Mouse (Mus musculus): ENCODE results near the gene Cntn3. TPM values are rescaled to one million over a fixed set of nuclear protein-coding genes. Genes with fewer than 3 reads are reported as not detected.

The Cntn3 gene
- polyA plus RNA-seq, 1 experiment from 2014 or later = 1.2 TPM

GRCm38 (mm10) chr6:102556497-102556896 lies 16.4 kb downstream of the Cntn3 start:
- peak overlapping the region; percentile 48 for H3K4me2 ChIP-seq
- H3K4me3 ChIP-seq = 0 out of 2 replicates have a peak overlapping the region, but pooled peaks have one; percentile 5
- H3K9me3 ChIP-seq (replicated peaks) = no peaks in the 10 kb centered on the region
- H3K9ac ChIP-seq = no peak overlapping the region
- WGBS (ENCODE audit: insufficient replicate concordance) = 13% methylated on average over 3 of the region's 3 CpGs
- H3K4me1 ChIP-seq = peaks cover 36% of the 10 kb centered on the region
- H3K27me3 ChIP-seq (replicated peaks) = no peaks in the 10 kb centered on the region
- H3K27ac ChIP-seq = peak overlapping the region; percentile 71
- ATAC-seq = peak; percentile 100
- H3K36me3 ChIP-seq = no peaks in the 10 kb centered on the region

GRCm38 (mm10) chr6:102555814-102556437 lies 17.0 kb downstream of the Cntn3 start:
- 46% methylated on average over 4 of the region's 4 CpGs for WGBS (ENCODE audit: insufficient replicate concordance)
- H3K9ac ChIP-seq = no peak overlapping the region
- H3K36me3 ChIP-seq = no peaks in the 10 kb centered on the region
- H3K9me3 ChIP-seq (replicated peaks) = no peaks in the 10 kb centered on the region
- no peak for ATAC-seq
- no peak overlapping the region for H3K4me3 ChIP-seq
- peak overlapping the region; percentile 48 for H3K4me2 ChIP-seq
- peaks cover 33% of the 10 kb centered on the region for H3K4me1 ChIP-seq
- peak overlapping the region; percentile 71; the same call in 1 of the 2 replicates for H3K27ac ChIP-seq
- H3K27me3 ChIP-seq (replicated peaks) = no peaks in the 10 kb centered on the region

DNA sequence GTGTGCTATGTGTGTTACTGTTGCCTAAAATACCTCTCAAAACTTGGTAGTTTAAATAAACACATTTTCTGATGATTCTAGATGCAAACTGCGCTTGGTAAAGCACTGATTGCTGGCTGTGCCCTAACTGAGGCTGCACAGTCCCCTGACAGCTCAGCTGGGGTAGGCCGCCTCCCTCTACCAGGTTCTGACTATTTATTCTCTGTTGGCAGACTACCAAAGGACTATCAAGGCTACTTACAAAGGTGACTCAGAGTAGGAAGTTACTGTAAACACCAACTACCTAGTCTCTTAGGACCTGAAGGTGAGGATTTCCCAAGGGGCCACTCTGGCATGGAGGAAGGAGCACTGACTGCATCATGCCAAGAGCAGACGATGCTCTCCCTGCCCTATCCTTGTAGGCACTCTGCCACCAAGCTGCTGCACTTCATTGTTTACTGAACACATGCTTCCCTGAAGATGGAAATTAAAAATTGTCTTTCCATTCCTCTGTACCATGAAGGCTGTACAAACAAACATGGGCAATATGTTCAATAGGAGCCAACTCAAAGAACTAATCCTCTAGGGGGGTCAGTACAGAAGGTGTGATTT lies 17.7 kb downstream of the Cntn3 start:
- Histone ChIP-seq H3K9me3 (replicated peaks) (no peaks in the 10 kb centered on the region), H3K4me3 (no peak overlapping the region), H3K4me1 (peaks cover 31% of the 10 kb centered on the region), H3K9ac (no peak overlapping the region), H3K4me2 (no peak overlapping the region), H3K36me3 (no peaks in the 10 kb centered on the region), H3K27me3 (replicated peaks) (no peaks in the 10 kb centered on the region), H3K27ac (peak overlapping the region; percentile 20; the same call in 1 of the 2 replicates)
- ATAC-seq = no peak
- 82% methylated on average over 3 of the region's 3 CpGs for WGBS (ENCODE audit: insufficient replicate concordance)

GRCm38 (mm10) chr6:102541633-102542412 lies 31.1 kb downstream of the Cntn3 start:
- H3K4me3 ChIP-seq = no peak overlapping the region
- H3K9ac ChIP-seq = no peak overlapping the region
- no peaks in the 10 kb centered on the region for H3K36me3 ChIP-seq
- 67% methylated on average over 7 of the region's 7 CpGs for WGBS (ENCODE audit: insufficient replicate concordance)
- no peaks in the 10 kb centered on the region for H3K9me3 ChIP-seq (replicated peaks)
- no peaks in the 10 kb centered on the region for H3K27me3 ChIP-seq (replicated peaks)
- H3K4me2 ChIP-seq = no peak overlapping the region
- H3K4me1 ChIP-seq = peaks cover 7% of the 10 kb centered on the region; the same call in 1 of the 2 replicates
- no peak for ATAC-seq
- H3K27ac ChIP-seq = no peak overlapping the region

GRCm38 (mm10) chr6:102535599-102535998 lies 37.3 kb downstream of the Cntn3 start:
- H3K4me3 ChIP-seq = no peak overlapping the region
- no peak overlapping the region for H3K9ac ChIP-seq
- H3K27ac ChIP-seq = no peak overlapping the region
- H3K27me3 ChIP-seq (replicated peaks) = no peaks in the 10 kb centered on the region
- no peaks in the 10 kb centered on the region for H3K9me3 ChIP-seq (replicated peaks)
- H3K4me1 ChIP-seq = peaks cover 25% of the 10 kb centered on the region
- WGBS (ENCODE audit: insufficient replicate concordance) = 34% methylated on average over 4 of the region's 4 CpGs
- peak; percentile 81 for ATAC-seq
- H3K36me3 ChIP-seq = no peaks in the 10 kb centered on the region
- H3K4me2 ChIP-seq = peak overlapping the region; percentile 8; the same call in 1 of the 2 replicates

DNA sequence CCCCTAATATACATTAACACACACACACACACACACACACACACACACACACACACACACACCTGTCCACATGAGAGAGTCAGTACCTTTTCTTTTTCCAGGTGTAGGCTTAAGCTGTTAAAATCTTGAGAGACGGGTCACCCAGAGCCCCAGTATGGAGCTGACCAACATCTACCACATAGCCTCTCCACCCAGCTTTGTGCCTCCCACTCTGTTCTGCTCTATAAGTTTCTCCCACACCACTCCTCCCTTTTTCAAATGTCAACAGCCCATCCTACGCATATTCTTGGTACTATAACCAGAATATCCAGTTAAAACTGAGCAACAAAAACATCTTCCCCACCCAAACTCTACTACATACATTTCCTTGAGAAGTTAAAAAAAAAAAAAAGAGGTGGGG lies 49.9 kb downstream of the Cntn3 start:
- Histone ChIP-seq H3K4me3 (no peak overlapping the region), H3K9ac (no peak overlapping the region), H3K36me3 (no peaks in the 10 kb centered on the region), H3K4me1 (no peaks in the 10 kb centered on the region), H3K27me3 (replicated peaks) (no peaks in the 10 kb centered on the region), H3K4me2 (no peak overlapping the region), H3K27ac (no peak overlapping the region), H3K9me3 (replicated peaks) (no peaks in the 10 kb centered on the region)
- ATAC-seq = no peak
- WGBS (ENCODE audit: insufficient replicate concordance) = 71% methylated on average over 2 of the region's 2 CpGs

DNA sequence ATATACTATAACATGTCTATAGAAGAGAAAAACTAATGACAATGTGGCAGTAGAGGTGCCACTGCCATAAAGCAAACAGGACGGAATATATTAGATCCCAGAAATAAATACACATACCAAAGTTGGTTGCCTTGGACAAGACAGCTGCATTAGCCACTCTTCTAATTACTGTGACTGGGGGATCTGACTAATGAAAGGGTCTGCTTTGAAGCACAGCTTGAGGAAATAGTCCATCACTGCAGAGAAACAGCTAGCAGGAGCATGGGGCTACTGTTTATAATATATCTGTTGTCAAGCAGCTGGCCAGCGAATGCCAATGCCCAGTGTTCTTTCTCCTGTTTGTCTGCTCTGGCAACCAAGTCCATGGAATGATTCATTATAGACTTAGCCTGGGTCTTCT lies 51.9 kb downstream of the Cntn3 start:
- H3K27me3 ChIP-seq (replicated peaks) = no peaks in the 10 kb centered on the region
- no peaks in the 10 kb centered on the region for H3K4me1 ChIP-seq
- no peaks in the 10 kb centered on the region for H3K9me3 ChIP-seq (replicated peaks)
- no peak overlapping the region for H3K4me3 ChIP-seq
- WGBS (ENCODE audit: insufficient replicate concordance) = 65% methylated on average over 2 of the region's 2 CpGs
- ATAC-seq = no peak
- H3K27ac ChIP-seq = no peak overlapping the region
- no peaks in the 10 kb centered on the region for H3K36me3 ChIP-seq
- no peak overlapping the region for H3K4me2 ChIP-seq
- no peak overlapping the region for H3K9ac ChIP-seq

- Histone ChIP-seq H3K9ac (no peak overlapping the region), H3K27me3 (replicated peaks) (no peaks in the 10 kb centered on the region), H3K9me3 (replicated peaks) (no peaks in the 10 kb centered on the region), H3K4me3 (no peak overlapping the region), H3K4me2 (no peak overlapping the region), H3K27ac (no peak overlapping the region), H3K36me3 (no peaks in the 10 kb centered on the region), H3K4me1 (no peaks in the 10 kb centered on the region)
- 65% methylated on average over 2 of the region's 2 CpGs for WGBS (ENCODE audit: insufficient replicate concordance)
- no peak for ATAC-seq
Observed at GRCm38 (mm10) chr6:102515231-102515630, 57.7 kb downstream of the Cntn3 start.

- Histone ChIP-seq H3K27ac (no peak overlapping the region), H3K36me3 (no peaks in the 10 kb centered on the region), H3K9ac (no peak overlapping the region), H3K9me3 (replicated peaks) (no peaks in the 10 kb centered on the region), H3K27me3 (replicated peaks) (no peaks in the 10 kb centered on the region), H3K4me3 (no peak overlapping the region), H3K4me1 (no peaks in the 10 kb centered on the region), H3K4me2 (no peak overlapping the region)
- ATAC-seq = no peak
- 52% methylated on average over 1 of the region's 1 CpGs for WGBS (ENCODE audit: insufficient replicate concordance)
Observed at GRCm38 (mm10) chr6:102512085-102512484, 60.8 kb downstream of the Cntn3 start.

- no peaks in the 10 kb centered on the region for H3K27me3 ChIP-seq (replicated peaks)
- H3K27ac ChIP-seq = no peak overlapping the region
- no peak overlapping the region for H3K4me3 ChIP-seq
- no peak overlapping the region for H3K4me2 ChIP-seq
- ATAC-seq = no peak
- no peaks in the 10 kb centered on the region for H3K36me3 ChIP-seq
- H3K4me1 ChIP-seq = no peaks in the 10 kb centered on the region
- no peaks in the 10 kb centered on the region for H3K9me3 ChIP-seq (replicated peaks)
- H3K9ac ChIP-seq = no peak overlapping the region
Observed at GRCm38 (mm10) chr6:102485509-102485908, 87.4 kb downstream of the Cntn3 start.

GRCm38 (mm10) chr6:102478320-102479080 lies 94.4 kb downstream of the Cntn3 start:
- WGBS (ENCODE audit: insufficient replicate concordance) = 69% methylated on average over 8 of the region's 8 CpGs
- no peaks in the 10 kb centered on the region for H3K4me1 ChIP-seq
- H3K27ac ChIP-seq = no peak overlapping the region
- H3K27me3 ChIP-seq (replicated peaks) = no peaks in the 10 kb centered on the region
- H3K4me2 ChIP-seq = no peak overlapping the region
- ATAC-seq = no peak
- no peak overlapping the region for H3K9ac ChIP-seq
- no peak overlapping the region for H3K4me3 ChIP-seq
- H3K36me3 ChIP-seq = no peaks in the 10 kb centered on the region
- no peaks in the 10 kb centered on the region for H3K9me3 ChIP-seq (replicated peaks)

- 57% methylated on average over 4 of the region's 4 CpGs for WGBS (ENCODE audit: insufficient replicate concordance)
- ATAC-seq = no peak
- no peaks in the 10 kb centered on the region for H3K9me3 ChIP-seq (replicated peaks)
- H3K27ac ChIP-seq = no peak overlapping the region
- H3K4me3 ChIP-seq = no peak overlapping the region
- H3K36me3 ChIP-seq = no peaks in the 10 kb centered on the region
- no peak overlapping the region for H3K4me2 ChIP-seq
- H3K4me1 ChIP-seq = no peaks in the 10 kb centered on the region
- no peaks in the 10 kb centered on the region for H3K27me3 ChIP-seq (replicated peaks)
- no peak overlapping the region for H3K9ac ChIP-seq
Observed at GRCm38 (mm10) chr6:102438353-102438752, 134.5 kb downstream of the Cntn3 start.
